Comparison of ENCODE assay signal across 8 mouse cellular contexts in genomic region chr19:29468941-29469685, GRCm38 (mm10). TPM values are rescaled to one million over a fixed set of nuclear protein-coding genes. Genes with fewer than 3 reads are reported as not detected.
DNase-seq lines count a peak whose midpoint lies in the region.

No protein-coding gene starts in this region.

- DNase-seq in cerebellum, postnatal 10 days, result peak; percentile 21 to 37
- DNase-seq in cerebellum, adult 8-10 months, result no peak
- peak; percentile 77 to 83 for DNase-seq in heart, adult 18-20 months
- peak; percentile 88 to 89 for DNase-seq in kidney, adult 8-10 months
- peak; percentile 52 for DNase-seq in lung, postnatal 25 days (ENCODE audit: low spot score)
- no peak for DNase-seq in thymus, adult 18-20 months
- DNase-seq in urinary bladder, postnatal 14 days (ENCODE audit: low spot score), result no peak
- DNase-seq in cerebellum, adult 9-11 months, result no peak

RNA-seq across cellular contexts. Expression of gene Ric1, which starts 53.0 kb away (rescaled TPM):
- 10 to 100 TPM; 17.5 to 17.9 TPM for total RNA-seq in heart, adult 18-20 months (2021)

RNA-seq across cellular contexts. Expression of gene Pdcd1lg2, which starts 58.4 kb away (rescaled TPM):
- total RNA-seq in heart, adult 18-20 months (2021), result under 1 TPM in 1 of 2 experiments, not detected in 1; 0.15 TPM

Comparison
In these comparisons a context has a peak if more than half of its experiments do, and no peak if none do; other contexts are left out.
1. DNase-seq: peak in cerebellum, postnatal 10 days (2 of 2), heart, adult 18-20 months (2 of 2), kidney, adult 8-10 months (2 of 2) and lung, postnatal 25 days (single experiment); none in cerebellum, adult 8-10 months (single experiment), thymus, adult 18-20 months (0 of 2), urinary bladder, postnatal 14 days (single experiment) and cerebellum, adult 9-11 months (single experiment).